Mouse (Mus musculus) kidney, embryonic 16.5 days (tissue): ENCODE measurements around the gene Sfrp5. TPM values are rescaled to one million over a fixed set of nuclear protein-coding genes. Genes with fewer than 3 reads are reported as not detected.

Experiments used
- ATAC-seq: fragments of 200-750 bp; cut with Nextera tagmentation; 2 replicates; pipeline ENCODE4 v1.8.0; 2017; ENCODE audit warnings: moderate TSS enrichment; ENCODE audit not compliant: low FRiP score, low TSS enrichment
- H3K27ac ChIP-seq: fragments of 300-500 bp; sonication (generic); 2 replicates; pipeline ENCODE4 v1.5.1; 2014; ENCODE audit warnings: low read length
- H3K27me3 ChIP-seq: fragments of 300-500 bp; sonication (generic); 2 replicates; pipeline ENCODE4 v1.6.1; 2014; ENCODE audit warnings: low read length, control low read depth, mixed read lengths; ENCODE audit not compliant: insufficient read depth
- H3K36me3 ChIP-seq: fragments of 300-500 bp; sonication (generic); 2 replicates; pipeline ENCODE4 v1.6.1; 2014; ENCODE audit warnings: low read length, control low read depth, mixed read lengths; ENCODE audit not compliant: insufficient read depth
- H3K4me1 ChIP-seq: fragments of 300-500 bp; sonication (generic); 2 replicates; pipeline ENCODE4 v1.6.1; 2014; ENCODE audit warnings: low read length, control low read depth, mixed read lengths; ENCODE audit not compliant: insufficient read depth
- H3K4me2 ChIP-seq: fragments of 300-500 bp; sonication (generic); replicated peaks from 2 replicates; pipeline ENCODE4 v1.6.1; 2014; ENCODE audit warnings: low read depth, low read length
- H3K4me3 ChIP-seq: fragments of 300-500 bp; sonication (generic); 2 replicates; pipeline ENCODE4 v1.5.1; 2014; ENCODE audit warnings: mild to moderate bottlenecking, low read length
- H3K9ac ChIP-seq: fragments of 300-500 bp; sonication (generic); replicated peaks from 2 replicates; pipeline ENCODE4 v1.6.1; 2014; ENCODE audit warnings: low read length
- H3K9me3 ChIP-seq: fragments of 300-500 bp; sonication (generic); 2 replicates; pipeline ENCODE4 v1.6.1; 2016; ENCODE audit warnings: low read length, control low read depth
- WGBS: fragments of 180-500 bp; shearing (Covaris S2); extraction: QIAGEN DNeasy Blood & Tissue Kit; methylation state at CpG from one replicate; pipeline ENCODE4 v1.1.7; 2014; 5-methylcytosine and 5-hydroxymethylcytosine counted together
- polyA plus RNA-seq: library from polyadenylated mRNA; unstranded; fragments of >200 nt; fragmentation: Nextera tagmentation; extraction: Ambion mirVana; gene quantifications from 2 replicates; pipeline ENCODE4 v1.2.1, GENCODE M21; 2015

Sfrp5 gene
- polyA plus RNA-seq, 1 experiment from 2014 or later = 0.92 TPM

GRCm38 (mm10) chr19:42158246-42159017, 43.6 kb downstream of the Sfrp5 start:
- H3K36me3 ChIP-seq = no peaks in the 10 kb centered on the region
- H3K9me3 ChIP-seq = no peaks in the 10 kb centered on the region
- no peak overlapping the region for H3K9ac ChIP-seq
- ATAC-seq = no peak
- H3K27ac ChIP-seq = no peak overlapping the region
- H3K4me1 ChIP-seq = peaks cover 6% of the 10 kb centered on the region; the same call in 1 of the 2 replicates
- WGBS = 29% methylated on average over 13 of the region's 13 CpGs
- H3K4me2 ChIP-seq = no peak overlapping the region; the same call in 1 of the 2 replicates
- no peaks in the 10 kb centered on the region for H3K27me3 ChIP-seq
- H3K4me3 ChIP-seq = no peak overlapping the region

- no peaks in the 10 kb centered on the region for H3K27me3 ChIP-seq
- H3K4me1 ChIP-seq = peaks cover 6% of the 10 kb centered on the region; the same call in 1 of the 2 replicates
- H3K27ac ChIP-seq = peak overlapping the region; percentile 50; the same call in 1 of the 2 replicates
- no peaks in the 10 kb centered on the region for H3K9me3 ChIP-seq
- H3K4me3 ChIP-seq = no peak overlapping the region
- 58% methylated on average over 12 of the region's 12 CpGs for WGBS
- H3K9ac ChIP-seq = 0 out of 2 replicates have a peak overlapping the region, but pooled peaks have one; percentile 8
- ATAC-seq = no peak
- H3K4me2 ChIP-seq = no peak overlapping the region
- no peaks in the 10 kb centered on the region for H3K36me3 ChIP-seq
Measured at GRCm38 (mm10) chr19:42157493-42158237, 44.4 kb downstream of the Sfrp5 start.

GRCm38 (mm10) chr19:42151990-42152389, 50.1 kb downstream of the Sfrp5 start:
- H3K9me3 ChIP-seq = no peaks in the 10 kb centered on the region
- H3K27me3 ChIP-seq = no peaks in the 10 kb centered on the region
- H3K36me3 ChIP-seq = peaks cover 5% of the 10 kb centered on the region; the same call in 1 of the 2 replicates
- 3% methylated on average over 6 of the region's 6 CpGs for WGBS
- ATAC-seq = 0 out of 2 replicates have a peak, but pooled peaks have one; percentile 4
- no peak overlapping the region for H3K4me3 ChIP-seq
- H3K4me2 ChIP-seq = no peak overlapping the region
- H3K4me1 ChIP-seq = peaks cover 21% of the 10 kb centered on the region
- H3K27ac ChIP-seq = no peak overlapping the region
- H3K9ac ChIP-seq = no peak overlapping the region

- Histone ChIP-seq H3K36me3 (peaks cover 5% of the 10 kb centered on the region; the same call in 1 of the 2 replicates), H3K9ac (peak overlapping the region; percentile 88), H3K4me3 (peak overlapping the region; percentile 71), H3K27me3 (no peaks in the 10 kb centered on the region), H3K4me1 (peaks cover 23% of the 10 kb centered on the region), H3K9me3 (no peaks in the 10 kb centered on the region), H3K27ac (peak overlapping the region; percentile 87; the same call in 1 of the 2 replicates), H3K4me2 (peak overlapping the region; percentile 80)
- 23% methylated on average over 7 of the region's 7 CpGs for WGBS
- peak; percentile 81 for ATAC-seq
Measured at GRCm38 (mm10) chr19:42148569-42148860, 53.5 kb downstream of the Sfrp5 start.

Other genes starting within 250 kb of the Sfrp5 start
- gene Mms19, start 221.1 kb downstream of the Sfrp5 start, polyA plus RNA-seq = 41.1 and 45.6 TPM in 2 replicates
- 35.9 and 37.8 TPM in 2 replicates for gene Ubtd1, start 220.5 kb downstream of the Sfrp5 start, polyA plus RNA-seq
- not detected in 2 replicates for gene Ankrd2, start 166.3 kb downstream of the Sfrp5 start, polyA plus RNA-seq
- gene Hoga1, start 156.6 kb downstream of the Sfrp5 start, polyA plus RNA-seq = 30.4 and 35.0 TPM in 2 replicates
- 0.60 and 0.71 TPM in 2 replicates for gene 4933411K16Rik, start 150.0 kb downstream of the Sfrp5 start, polyA plus RNA-seq
- gene Morn4, start 115.9 kb downstream of the Sfrp5 start, polyA plus RNA-seq = 32.7 and 35.2 TPM in 2 replicates
- gene Pi4k2a, start 111.8 kb downstream of the Sfrp5 start, polyA plus RNA-seq = 9.1 and 15.3 TPM in 2 replicates
- 24.9 and 30.7 TPM in 2 replicates for gene Avpi1, start 73.2 kb downstream of the Sfrp5 start, polyA plus RNA-seq
- 8.6 and 8.7 TPM in 2 replicates for gene Marveld1, start 54.9 kb downstream of the Sfrp5 start, polyA plus RNA-seq
- 33.2 and 35.1 TPM in 2 replicates for gene Zfyve27, start 38.3 kb downstream of the Sfrp5 start, polyA plus RNA-seq
- gene Golga7b, start 45.3 kb upstream of the Sfrp5 start, polyA plus RNA-seq = 0.05 and 0.12 TPM in 2 replicates
- gene Crtac1, start 229.5 kb upstream of the Sfrp5 start, polyA plus RNA-seq = 6.0 and 6.2 TPM in 2 replicates